Mouse (Mus musculus) fat pad, adult 2 months (tissue): ENCODE measurements around the gene Ascl3.

ENCODE experiments used
- DNase-seq: peaks from one replicate; pipeline ENCODE4 v3.0.0-alpha.2; 2011; ENCODE audit warnings: low read depth, low spot score; ENCODE audit errors: extremely low read depth

Ascl3 gene

GRCm38 (mm10) chr7:109712198-109712597, 19.3 kb downstream of the Ascl3 start:
- no peak for DNase-seq

- DNase-seq: no peak
Measured at GRCm38 (mm10) chr7:109710069-109710468, 21.5 kb downstream of the Ascl3 start.

DNA sequence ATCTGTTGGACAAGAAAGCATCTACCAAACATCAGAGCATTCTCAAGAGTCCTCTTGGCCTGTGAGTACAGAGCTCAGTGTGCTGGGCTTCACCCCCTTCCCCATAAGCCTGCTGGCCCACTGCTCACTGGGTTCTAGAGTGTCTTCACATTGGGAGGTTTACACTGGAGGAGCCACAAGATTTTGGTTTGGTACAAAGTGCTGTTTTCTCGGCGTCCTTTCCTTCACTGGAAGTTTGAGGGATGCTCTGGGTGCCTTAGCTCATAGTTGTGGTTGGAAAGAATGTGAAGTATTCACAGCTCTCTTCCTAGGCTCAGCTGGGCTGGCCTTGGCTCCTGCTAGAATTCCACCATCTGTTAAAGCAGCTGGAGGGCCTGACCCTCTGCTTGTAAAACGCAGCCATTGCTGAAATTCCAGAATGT, 22.6 kb downstream of the Ascl3 start:
- DNase-seq: no peak

DNA sequence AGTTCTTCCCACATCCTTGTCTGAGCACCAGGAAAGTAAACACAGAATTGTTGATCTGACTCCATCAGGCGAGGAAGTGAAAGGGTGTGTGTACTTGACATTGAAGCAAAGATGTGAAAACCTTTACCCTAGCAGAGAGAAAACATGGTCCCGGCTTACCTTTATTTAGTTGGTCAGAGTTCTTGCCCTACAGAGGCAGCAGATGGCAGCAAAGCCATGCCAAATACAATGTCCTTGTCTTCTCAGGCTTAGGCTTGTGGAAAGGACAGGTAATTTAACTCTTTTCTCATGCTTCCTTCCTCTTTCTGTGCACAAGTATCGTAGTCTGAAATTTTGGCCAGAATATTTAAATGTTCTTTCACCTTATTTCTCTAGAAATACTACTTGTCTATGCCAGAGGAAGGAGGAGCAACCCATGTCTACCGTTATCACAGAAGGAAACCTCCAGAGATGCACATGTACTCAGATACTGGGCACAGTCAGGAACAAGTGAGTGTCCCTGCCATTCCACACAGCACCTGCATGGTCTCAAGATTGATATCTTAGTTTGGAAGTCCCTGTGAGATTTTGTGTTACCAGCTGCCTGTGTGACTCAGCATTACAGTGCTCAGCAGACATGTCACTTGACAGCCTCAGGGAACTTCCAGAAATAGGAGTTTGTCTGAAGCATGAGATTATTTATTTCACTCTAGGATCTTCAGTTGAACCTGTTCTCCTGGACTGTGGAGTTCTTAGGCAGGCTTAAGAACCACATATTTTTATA, 24.3 kb downstream of the Ascl3 start:
- DNase-seq: no peak

- peak; percentile 16 for DNase-seq
Measured at GRCm38 (mm10) chr7:109704461-109704860, 27.1 kb downstream of the Ascl3 start.

GRCm38 (mm10) chr7:109704016-109704377, 27.5 kb downstream of the Ascl3 start:
- DNase-seq: no peak

GRCm38 (mm10) chr7:109703190-109704015, 28.1 kb downstream of the Ascl3 start, which contains the start of the genes St5 and Akip1:
Gene St5, minus strand, starts transcription at chr7:109703605.
Gene Akip1, plus strand, starts transcription at chr7:109703690.
- peak; percentile 18 for DNase-seq

- DNase-seq: no peak
Measured at GRCm38 (mm10) chr7:109702721-109703120, 28.8 kb downstream of the Ascl3 start.

DNA sequence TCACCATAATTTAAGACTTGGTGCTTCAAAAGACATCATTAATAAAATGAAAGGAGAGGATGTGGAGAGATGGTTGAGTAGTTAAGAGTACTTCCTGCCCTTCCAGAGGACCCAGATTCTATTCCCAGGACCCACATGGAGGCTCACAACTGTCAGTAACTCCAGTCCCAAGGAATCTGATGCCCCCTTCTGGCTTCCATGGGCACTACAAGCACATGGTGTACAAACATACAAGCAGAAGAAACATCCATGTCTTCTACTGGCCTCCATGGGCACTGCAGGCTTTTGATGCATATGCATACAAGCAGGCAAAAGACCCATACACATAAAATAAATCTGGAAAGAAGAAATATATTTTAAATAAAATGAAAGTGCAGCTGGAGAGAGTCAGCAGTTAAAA, 31.3 kb downstream of the Ascl3 start:
- no peak for DNase-seq

DNA sequence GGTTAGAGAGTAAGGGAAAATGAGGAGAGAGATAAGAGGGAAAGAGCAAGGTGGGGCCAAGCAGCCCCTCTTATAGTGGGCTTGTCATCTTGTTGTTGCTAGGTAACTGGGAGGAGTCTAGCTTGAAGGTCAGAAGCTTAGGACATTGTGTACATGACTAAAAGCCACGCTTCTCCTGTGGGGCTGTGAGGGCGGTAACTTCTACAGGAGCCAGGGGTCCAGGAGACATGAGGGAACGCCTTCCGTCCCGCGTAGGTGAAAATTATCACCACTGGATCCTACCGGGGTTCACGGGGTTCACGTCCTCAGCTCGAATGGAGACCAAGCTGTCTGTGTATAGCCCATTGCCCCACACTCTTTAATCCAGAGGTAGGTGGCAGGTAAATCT, 36.2 kb downstream of the Ascl3 start:
- no peak for DNase-seq

DNA sequence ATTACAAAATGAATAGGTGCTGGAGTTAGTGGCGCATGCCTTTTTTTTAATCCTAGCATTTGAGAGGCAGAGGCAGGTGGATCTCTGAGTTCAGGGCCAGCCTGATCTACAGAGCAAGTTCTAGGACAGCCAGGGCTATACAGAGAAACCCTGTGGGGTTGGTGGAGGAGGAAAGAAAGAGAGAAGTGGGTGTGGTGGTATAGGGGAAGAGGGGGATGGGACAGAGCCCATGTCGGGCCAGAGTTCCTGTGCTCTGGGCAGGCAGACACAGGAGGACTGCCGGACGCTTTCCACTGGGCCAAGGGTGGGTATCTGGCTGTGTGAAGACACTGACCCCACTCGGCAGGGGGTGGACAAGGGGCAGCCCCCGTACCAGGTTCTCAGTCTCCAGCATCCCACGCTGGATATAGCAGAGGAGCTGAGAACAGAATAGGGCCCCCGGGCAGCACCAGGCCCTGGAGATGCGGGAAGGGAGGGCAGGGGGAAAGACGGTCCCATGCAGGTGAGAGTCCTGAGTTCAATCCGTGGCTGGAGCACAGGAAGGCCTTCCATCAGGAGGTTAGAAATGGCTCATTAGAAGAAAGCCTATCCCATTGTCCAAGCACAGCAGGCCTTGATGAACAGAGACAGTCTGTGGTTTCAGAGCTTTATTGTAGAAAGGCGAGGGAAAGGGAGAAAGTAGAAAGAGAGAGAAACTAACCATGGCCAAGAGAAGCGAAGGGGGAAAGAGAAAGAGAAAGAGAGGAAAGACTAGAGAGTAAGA, 36.8 kb downstream of the Ascl3 start:
- DNase-seq: no peak

- DNase-seq: no peak
Measured at GRCm38 (mm10) chr7:109690961-109691360, 40.6 kb downstream of the Ascl3 start.

DNA sequence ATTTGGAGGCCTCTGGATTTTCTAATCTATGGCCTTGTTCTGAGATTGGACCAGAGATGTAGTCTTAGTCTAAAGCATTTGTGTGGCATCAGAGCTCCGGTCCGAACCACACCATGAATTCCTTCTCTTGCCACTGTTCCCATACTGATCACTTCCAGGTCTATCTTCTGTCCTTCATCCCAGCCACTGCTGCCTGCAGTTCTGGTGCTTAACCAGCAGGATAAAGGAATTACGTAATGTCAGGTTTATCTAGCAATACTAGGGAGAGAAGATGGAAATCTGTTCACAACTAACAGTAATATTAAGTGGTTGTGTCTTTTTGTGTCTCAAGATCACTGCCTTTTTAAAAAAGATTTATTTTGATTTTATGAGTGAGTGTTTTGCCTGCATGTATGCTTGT, 41.4 kb downstream of the Ascl3 start:
- no peak for DNase-seq

DNA sequence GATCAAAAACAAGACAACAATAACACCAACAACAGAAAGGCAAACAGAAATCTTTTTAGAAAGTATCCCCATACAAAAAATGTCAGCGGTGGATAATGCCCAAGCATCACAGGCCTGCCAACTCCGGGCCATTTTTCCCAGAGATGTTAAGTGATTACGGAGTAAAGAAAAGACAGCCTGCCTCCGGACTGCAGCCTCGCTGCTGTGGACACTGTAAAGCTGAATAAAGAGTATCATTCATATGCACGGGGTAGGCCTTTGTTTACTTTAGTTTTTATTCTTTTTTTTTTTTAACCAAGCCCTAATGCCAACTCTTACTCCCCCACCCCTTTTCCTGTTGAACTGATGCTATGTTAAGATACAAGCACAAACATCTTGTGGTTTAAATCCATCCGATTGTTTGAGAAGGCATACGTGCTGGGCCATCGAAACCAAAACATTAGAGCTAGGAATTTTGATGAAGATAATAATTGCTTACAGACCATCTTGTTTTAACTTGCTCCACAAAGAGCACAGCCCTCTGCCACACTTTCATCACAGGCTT, 44.9 kb downstream of the Ascl3 start:
- no peak for DNase-seq

GRCm38 (mm10) chr7:109680879-109681278, 50.6 kb downstream of the Ascl3 start:
- no peak for DNase-seq

GRCm38 (mm10) chr7:109680284-109680683, 51.2 kb downstream of the Ascl3 start:
- DNase-seq: no peak
